In genomic region chr6:145659116-145659515, GRCm38 (mm10) we compare ENCODE assay signal across 42 mouse cellular contexts. TPM values are rescaled to one million over a fixed set of nuclear protein-coding genes. Genes with fewer than 3 reads are reported as not detected.
"Had no signal": no experiment of that assay in that cellular context is flagged by ENCODE, and none has a peak within 500 bp of the region (broad histone marks: within the 10 kb centered on the region; RNA-seq: fewer than 3 reads in every experiment).

No protein-coding gene starts in this region.

- H3K27me3 ChIP-seq: heart, embryonic 13.5 days; heart, embryonic 15.5 days; hindbrain, embryonic 12.5 days; intestine, embryonic 15.5 days; kidney, embryonic 15.5 days; limb, embryonic 13.5 days; limb, embryonic 15.5 days; liver, embryonic 12.5 days had no signal

- DNase-seq: gastrocnemius, adult 2 months; gastrocnemius, postnatal 10 days; gastrocnemius, postnatal 25 days; heart, adult 2 months; heart, postnatal 14 days; heart, postnatal 4 days; kidney, adult 18-20 months; kidney, adult 9 months; kidney, postnatal 14 days; kidney, postnatal 36 days; layer of hippocampus, adult 9-11 months; layer of hippocampus, postnatal 36 days; lung, adult 18-20 months had no signal

- H3K9me3 ChIP-seq: heart, embryonic 15.5 days; hindbrain, embryonic 10.5 days; intestine, embryonic 15.5 days; kidney, embryonic 15.5 days; limb, embryonic 15.5 days had no signal

- H3K36me3 ChIP-seq: heart, embryonic 13.5 days; heart, embryonic 15.5 days; hindbrain, embryonic 10.5 days; hindbrain, embryonic 12.5 days; intestine, embryonic 15.5 days; kidney, embryonic 15.5 days; limb, embryonic 13.5 days; limb, embryonic 15.5 days; liver, embryonic 12.5 days had no signal

- H3K27ac ChIP-seq: gastrocnemius, adult 2 months; heart, adult 2 months; heart, embryonic 13.5 days; heart, embryonic 15.5 days; hindbrain, embryonic 10.5 days; hindbrain, embryonic 12.5 days; hindbrain, embryonic 14.5 days; intestine, embryonic 15.5 days; kidney, embryonic 15.5 days; kidney, postnatal 0 days; limb, embryonic 13.5 days; limb, embryonic 15.5 days; liver, embryonic 12.5 days; liver, embryonic 14.5 days had no signal

- H3K4me3 ChIP-seq: gastrocnemius, adult 2 months; heart, adult 2 months; heart, embryonic 13.5 days; heart, embryonic 15.5 days; hindbrain, embryonic 10.5 days; hindbrain, embryonic 12.5 days; intestine, embryonic 15.5 days; kidney, embryonic 15.5 days; limb, embryonic 13.5 days; limb, embryonic 15.5 days; liver, embryonic 12.5 days had no signal

- H3K4me1 ChIP-seq: heart, embryonic 13.5 days; heart, embryonic 15.5 days; intestine, embryonic 15.5 days; limb, embryonic 15.5 days; liver, embryonic 12.5 days had no signal

RNA-seq across cellular contexts. Expression of gene Tuba3b, which starts 43.6 kb away (rescaled TPM):
- total RNA-seq: gastrocnemius, adult 2 months; gastrocnemius, postnatal 10 days; gastrocnemius, postnatal 25 days; gastrocnemius, postnatal 4 days; granulocyte monocyte progenitor cell, adult 5-6 weeks; layer of hippocampus, adult 18-20 months; layer of hippocampus, adult 8-10 months; layer of hippocampus, postnatal 14 days; layer of hippocampus, postnatal 36 days; left cerebral cortex, adult 18-20 months; left cerebral cortex, adult 8-10 months; left cerebral cortex, postnatal 10 days; left cerebral cortex, postnatal 36 days; liver, adult 2 months had no signal
- polyA plus RNA-seq: heart, embryonic 11.5 days; heart, embryonic 13.5 days; hindbrain, embryonic 10.5 days; hindbrain, embryonic 12.5 days; hindbrain, embryonic 14.5 days; hindbrain, embryonic 16.5 days; inflammation-experienced regulatory T-cells, adult 6 months; intestine, embryonic 15.5 days; intestine, postnatal 0 days; kidney, embryonic 15.5 days; kidney, postnatal 0 days; large intestine, adult 2 months; limb, embryonic 11.5 days; limb, embryonic 13.5 days; limb, embryonic 15.5 days; liver, adult 2 months; liver, embryonic 12.5 days; liver, embryonic 14.5 days; liver, embryonic 16.5 days had no signal

RNA-seq across cellular contexts. Expression of gene Lmntd1, which starts 45.0 kb away (rescaled TPM):
- total RNA-seq: granulocyte monocyte progenitor cell, adult 5-6 weeks; liver, adult 2 months had no signal
- polyA plus RNA-seq: inflammation-experienced regulatory T-cells, adult 6 months; liver, adult 2 months; liver, embryonic 12.5 days; liver, embryonic 16.5 days had no signal
